Mouse (Mus musculus): ENCODE results near the gene Htr2a. TPM values are rescaled to one million over a fixed set of nuclear protein-coding genes. Genes with fewer than 3 reads are reported as not detected.

Gene Htr2a
- total RNA-seq (2022), result under 1 TPM in 3 of 4 experiments, not detected in 1; 0.12 to 0.20 (median 0.16) TPM

DNA sequence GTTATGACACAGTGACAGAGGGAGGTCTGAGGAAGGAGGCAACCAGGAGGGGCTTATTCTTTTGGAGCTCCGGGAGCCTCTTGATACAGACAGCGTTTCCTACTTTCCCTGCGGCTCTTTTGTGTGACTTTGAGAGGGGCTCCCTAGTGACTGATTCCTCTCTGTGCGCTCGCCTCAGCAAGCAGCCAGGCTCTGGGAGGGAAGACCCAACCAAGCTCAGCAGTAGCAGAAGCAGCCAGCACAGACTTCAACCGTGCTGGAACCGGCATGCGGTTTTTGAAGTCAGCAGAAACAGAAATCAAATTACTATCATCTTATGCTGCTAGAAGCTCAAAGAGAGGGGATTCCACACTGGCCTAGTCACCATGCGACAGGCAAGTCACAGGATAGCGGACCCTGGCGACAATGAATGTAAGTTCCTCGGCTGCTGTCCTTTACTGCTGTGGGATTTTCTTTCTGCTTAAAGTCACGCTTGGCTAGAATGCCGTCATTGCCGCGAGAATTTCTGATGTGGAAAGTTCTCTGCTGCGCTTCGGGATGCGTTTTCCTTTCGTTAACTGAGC is at the start of gene Htr2a:
Htr2a (plus strand) TSS at position 22 of the 563 bp plus-strand sequence.
- no peak for DNase-seq (ENCODE audit: low spot score in 2 of 2)

DNA sequence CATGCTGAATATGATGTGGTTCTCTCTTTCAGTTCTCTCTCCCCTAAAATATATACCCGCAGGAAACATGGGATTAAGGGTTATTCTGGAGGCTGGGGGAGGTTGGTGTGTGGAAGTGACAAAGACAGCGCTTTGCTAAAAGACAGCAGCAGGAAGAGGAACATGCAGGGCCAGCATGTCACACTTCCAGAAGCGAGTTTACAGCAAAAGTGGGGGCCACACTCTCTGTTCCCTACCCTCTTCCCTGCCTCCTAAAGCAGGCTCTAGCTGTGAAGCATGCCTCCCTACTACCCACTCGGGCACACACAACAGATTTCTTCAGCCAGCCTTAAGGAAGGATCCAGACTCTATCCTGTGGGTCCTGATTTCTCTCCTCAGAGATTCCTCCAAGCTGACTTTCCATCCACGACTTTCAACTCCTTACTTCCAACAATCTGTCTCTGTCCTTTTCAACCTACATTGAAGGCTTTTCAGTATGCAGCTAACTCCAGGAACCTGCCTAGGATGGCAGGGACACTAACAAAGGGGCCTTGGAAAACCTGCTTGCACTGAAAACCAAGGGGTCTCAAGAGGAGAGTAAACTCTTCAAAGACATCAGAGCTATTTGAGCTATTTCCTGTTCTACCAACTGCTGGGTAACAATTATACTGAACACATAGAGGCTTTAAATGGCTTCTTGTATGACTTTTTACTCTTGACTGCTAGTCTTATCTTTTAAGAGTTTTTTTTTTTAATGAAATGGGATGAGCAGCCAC is 39.1 kb upstream of the Htr2a start:
- DNase-seq (ENCODE audit: low spot score in 2 of 2), result no peak

- DNase-seq (ENCODE audit: low spot score in 2 of 2), result no peak
Measured at GRCm38 (mm10) chr14:74602543-74602942, 38.1 kb upstream of the Htr2a start.

GRCm38 (mm10) chr14:74603131-74603766 is 37.4 kb upstream of the Htr2a start:
- DNase-seq (ENCODE audit: low spot score in 2 of 2), result no peak

DNA sequence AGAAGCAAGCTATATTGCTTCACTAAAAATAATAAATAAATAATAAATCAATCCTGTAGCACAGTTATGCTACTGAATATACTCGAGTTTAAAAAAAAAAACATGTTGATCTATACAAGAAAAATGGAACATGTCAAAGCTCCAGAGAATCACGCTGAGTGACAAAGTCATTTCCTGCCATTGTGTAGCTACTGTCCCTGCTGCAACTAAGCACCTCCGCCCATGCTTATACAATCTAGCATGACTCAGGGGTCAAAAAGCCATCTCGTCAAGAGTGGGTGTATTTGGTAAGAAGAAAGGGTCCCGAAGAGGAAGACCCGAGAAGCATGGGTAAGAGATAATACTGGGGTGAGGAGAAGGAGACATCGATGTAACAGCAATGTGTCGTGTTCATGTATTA is 29.3 kb upstream of the Htr2a start:
- DNase-seq (ENCODE audit: low spot score in 2 of 2), result no peak

DNA sequence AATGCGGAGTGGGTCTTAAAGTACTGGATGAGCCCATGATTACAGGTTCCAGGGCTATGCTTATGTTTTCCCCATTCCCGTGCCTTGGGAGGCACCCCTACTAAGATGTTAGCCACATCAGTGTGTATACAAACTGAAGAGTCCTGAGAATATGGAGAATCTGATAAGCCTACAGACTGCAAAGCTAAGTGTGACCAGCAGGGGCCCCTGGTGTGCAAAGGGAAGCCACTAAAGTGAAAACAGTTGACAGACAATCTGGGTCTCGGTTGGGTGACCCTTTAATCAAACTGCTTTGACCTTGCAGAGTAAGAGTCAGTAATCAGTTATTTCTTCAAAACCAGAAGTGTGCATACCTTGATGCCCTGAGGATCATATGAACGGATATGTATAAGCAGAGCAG is 21.8 kb upstream of the Htr2a start:
- no peak for DNase-seq (ENCODE audit: low spot score in 2 of 2)

DNA sequence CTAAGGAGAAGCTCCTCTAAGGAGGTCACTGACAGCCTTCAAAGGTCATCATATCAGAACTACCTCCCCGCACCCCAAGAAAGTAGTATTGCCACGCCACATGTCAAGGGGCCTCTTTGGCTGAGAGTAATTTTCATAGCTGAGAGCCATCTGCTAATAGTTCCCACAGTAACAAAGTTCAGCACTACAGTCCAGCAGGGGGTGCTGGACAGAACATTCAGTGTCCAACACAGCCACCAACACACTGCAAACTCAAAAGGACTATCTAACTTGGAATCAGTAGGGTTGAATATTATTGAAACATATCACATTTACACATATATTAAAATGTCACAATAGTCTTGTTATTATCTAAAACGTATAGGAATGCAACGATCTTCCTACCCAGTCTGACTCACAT is 2.6 kb upstream of the Htr2a start:
- DNase-seq (ENCODE audit: low spot score in 2 of 2), result no peak

- DNase-seq (ENCODE audit: low spot score in 2 of 2), result no peak
Measured at GRCm38 (mm10) chr14:74641668-74642230, 1.1 kb downstream of the Htr2a start.

- peak; percentile 61 to 63 for DNase-seq (ENCODE audit: low spot score in 2 of 2)
Measured at GRCm38 (mm10) chr14:74643296-74643695, 2.7 kb downstream of the Htr2a start.

DNA sequence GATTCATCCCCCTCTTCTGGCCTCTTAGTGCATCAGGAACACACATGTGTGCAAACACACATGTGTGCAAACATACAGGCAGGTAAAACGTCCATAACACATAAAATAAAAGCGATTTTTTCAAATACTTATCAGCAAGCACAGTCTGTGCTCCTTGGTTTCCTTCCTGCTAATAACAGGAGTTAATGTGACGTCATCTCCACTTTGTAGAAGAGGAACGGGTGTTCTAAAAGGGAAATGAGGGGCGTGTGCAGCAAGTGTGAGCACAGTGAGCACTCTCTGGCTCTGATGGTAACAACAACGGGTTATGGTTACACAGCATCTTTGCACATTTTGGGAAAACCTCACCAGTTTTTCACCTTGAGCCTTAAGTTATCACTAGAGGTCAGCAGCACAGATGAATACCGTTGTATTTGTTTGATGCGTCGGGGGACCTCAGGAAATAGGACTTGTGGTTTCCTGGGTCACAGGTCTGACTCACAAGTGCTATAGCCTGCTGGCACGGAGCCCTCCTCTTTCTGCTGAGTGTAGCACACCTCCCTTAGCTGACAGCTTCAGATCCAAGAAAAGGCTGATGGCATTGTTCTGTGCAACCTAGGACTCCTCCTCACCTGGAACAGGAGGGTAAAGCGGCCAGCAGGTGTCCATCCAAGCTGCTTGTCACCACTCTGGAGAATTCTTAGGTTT is 5.6 kb downstream of the Htr2a start:
- no peak for DNase-seq (ENCODE audit: low spot score in 2 of 2)

DNA sequence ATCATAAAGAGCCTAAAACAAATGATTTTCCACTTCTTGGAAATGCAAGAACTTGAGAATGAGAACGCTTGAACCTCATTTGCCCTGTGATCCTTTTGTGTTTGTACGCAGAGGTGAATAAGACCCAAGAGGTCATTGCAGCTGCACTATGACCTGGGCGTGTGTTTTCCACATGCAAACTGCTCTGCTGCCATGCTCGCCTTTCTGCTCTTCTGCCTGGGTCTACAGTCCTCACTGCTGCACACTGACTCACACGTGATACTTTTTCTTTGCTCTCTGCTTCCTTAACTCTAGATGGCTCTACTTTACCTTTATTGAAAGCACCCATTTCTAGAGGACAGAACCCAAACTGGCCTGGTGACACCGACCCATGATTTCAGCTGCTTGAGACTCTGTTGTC is 9.4 kb downstream of the Htr2a start:
- no peak for DNase-seq (ENCODE audit: low spot score in 2 of 2)

DNA sequence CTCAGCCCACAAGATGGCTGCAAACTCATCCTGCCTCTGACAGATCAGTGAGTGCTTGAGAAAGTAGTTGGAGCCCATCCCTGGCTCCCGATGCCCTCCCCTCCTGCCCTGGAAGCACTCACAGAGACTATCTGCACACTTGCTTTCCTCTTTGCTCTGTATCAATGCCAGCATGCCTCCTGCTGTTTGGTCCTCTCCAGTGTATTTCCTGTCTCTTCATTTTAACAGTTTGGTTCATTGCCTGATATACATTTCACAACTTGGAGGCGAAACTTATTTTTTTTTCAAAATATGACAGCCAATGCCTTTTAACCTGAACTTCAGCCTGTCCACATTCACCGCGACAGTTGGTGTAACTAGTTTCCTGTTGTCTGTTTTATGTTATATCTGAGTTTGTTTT is 11.0 kb downstream of the Htr2a start:
- DNase-seq (ENCODE audit: low spot score in 2 of 2), result no peak

DNA sequence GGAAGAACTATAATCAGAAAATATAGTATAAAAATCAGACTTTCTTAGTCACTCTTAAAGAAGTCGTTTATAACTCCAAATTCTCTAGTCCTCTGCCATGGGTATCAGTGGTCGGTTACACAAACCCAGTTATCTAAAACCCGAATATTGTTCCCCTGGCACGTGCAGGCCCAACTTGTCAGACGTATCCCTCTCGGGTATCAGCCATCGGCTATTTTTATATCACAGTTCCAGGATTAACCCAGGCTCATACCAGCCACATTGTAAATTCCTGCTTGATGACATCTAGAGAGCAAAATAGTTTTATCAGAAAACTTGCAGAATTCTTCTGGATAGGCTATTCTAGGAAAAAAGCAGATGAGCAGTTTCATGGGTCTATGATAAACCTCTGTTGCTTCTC is 16.6 kb downstream of the Htr2a start:
- DNase-seq (ENCODE audit: low spot score in 2 of 2), result no peak

GRCm38 (mm10) chr14:74659411-74659841 is 18.8 kb downstream of the Htr2a start:
- no peak for DNase-seq (ENCODE audit: low spot score in 2 of 2)

GRCm38 (mm10) chr14:74672137-74673019 is 31.7 kb downstream of the Htr2a start:
- DNase-seq (ENCODE audit: low spot score in 2 of 2), result no peak

- DNase-seq (ENCODE audit: low spot score in 2 of 2), result no peak
Measured at GRCm38 (mm10) chr14:74673020-74673350, 32.3 kb downstream of the Htr2a start.

DNA sequence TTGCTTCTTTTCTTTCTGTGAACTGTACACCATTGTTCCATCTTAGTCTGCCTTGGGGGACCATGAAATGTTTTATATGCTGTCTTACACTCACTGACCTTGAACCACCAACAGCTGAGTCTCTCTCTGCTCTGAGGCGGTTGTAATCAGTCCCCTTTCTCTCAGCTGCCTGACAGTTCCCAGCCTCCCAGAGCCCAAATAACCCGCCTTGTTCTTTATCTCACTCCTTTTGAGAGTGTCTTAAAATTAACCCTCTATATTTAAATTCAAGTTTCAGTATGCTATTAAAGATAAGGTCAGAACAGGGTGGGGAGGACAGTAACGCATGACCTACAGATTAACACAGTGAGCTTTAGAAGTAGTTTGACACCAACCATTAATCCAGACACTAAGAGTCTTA is 32.9 kb downstream of the Htr2a start:
- no peak for DNase-seq (ENCODE audit: low spot score in 2 of 2)

GRCm38 (mm10) chr14:74679841-74680240 is 39.2 kb downstream of the Htr2a start:
- no peak for DNase-seq (ENCODE audit: low spot score in 2 of 2)

GRCm38 (mm10) chr14:74684298-74684978 is 43.8 kb downstream of the Htr2a start:
- DNase-seq (ENCODE audit: low spot score in 2 of 2), result no peak

- DNase-seq (ENCODE audit: low spot score in 2 of 2), result no peak
Measured at GRCm38 (mm10) chr14:74691963-74692362, 51.3 kb downstream of the Htr2a start.

Measured in gastrocnemius, adult 8-10 months (tissue).